In the genomic region with DNA sequence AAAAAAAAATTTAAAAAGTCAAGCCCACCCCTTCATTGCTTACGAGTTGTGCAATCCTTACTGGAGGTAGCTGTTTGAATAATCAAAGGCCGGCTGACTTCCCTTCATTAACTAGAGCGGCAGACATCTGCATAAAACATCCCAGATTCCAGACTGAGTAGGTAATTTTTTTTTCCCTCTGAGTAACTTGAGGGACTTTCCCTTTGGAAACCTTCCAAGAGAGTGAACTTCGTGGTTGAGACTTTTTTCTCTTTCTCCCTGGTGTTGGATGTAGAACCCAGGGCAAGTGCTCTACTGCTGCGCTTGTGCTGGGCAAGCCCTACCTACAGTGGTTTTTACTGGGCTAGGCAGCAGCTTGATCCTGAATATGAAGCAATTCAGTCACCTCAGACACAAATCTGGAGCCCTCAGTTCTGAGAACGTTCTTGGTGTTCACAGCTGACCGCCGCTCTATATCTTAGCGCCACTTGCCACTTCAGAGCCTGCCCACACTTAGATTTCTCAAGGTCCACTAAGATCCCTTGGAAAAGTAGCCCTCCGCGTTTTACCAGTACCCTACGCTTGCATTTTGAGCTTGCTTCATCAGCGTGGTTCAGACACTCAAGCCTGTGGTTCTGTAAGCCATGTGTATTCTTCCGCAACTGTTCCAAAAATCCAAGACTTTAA, we compare ENCODE assay signal across 8 mouse cellular contexts.
DNase-seq lines count a peak whose midpoint lies in the region; ATAC-seq lines count a peak whose summit lies in the region.

No protein-coding gene starts in this region.

- WGBS in forebrain, embryonic 11.5 days, result 49% methylated on average over 14 of the region's 14 CpGs
- WGBS in forebrain, embryonic 16.5 days, result 45% methylated on average over 14 of the region's 14 CpGs
- 61% methylated on average over 14 of the region's 14 CpGs for WGBS in heart, embryonic 11.5 days (ENCODE audit: insufficient replicate concordance)
- 58% methylated on average over 14 of the region's 14 CpGs for WGBS in liver, embryonic 16.5 days (ENCODE audit: insufficient replicate concordance)

- ATAC-seq in forebrain, embryonic 11.5 days (replicated peaks; ENCODE audit: low FRiP score), result 0 out of 2 replicates have a peak, but pooled peaks have one; percentile 23
- ATAC-seq in forebrain, embryonic 16.5 days, result no peak
- ATAC-seq in heart, embryonic 11.5 days (replicated peaks; ENCODE audit: insufficient number of reproducible peaks, low FRiP score, low TSS enrichment), result no peak
- no peak for ATAC-seq in liver, embryonic 16.5 days (ENCODE audit: low read depth)

- no peak overlapping the region for H3K9ac ChIP-seq in forebrain, embryonic 11.5 days (ENCODE audit: low read length)
- H3K9ac ChIP-seq in forebrain, embryonic 16.5 days (replicated peaks; ENCODE audit: low read depth, low read length), result no peak overlapping the region
- no peak overlapping the region for H3K9ac ChIP-seq in heart, embryonic 11.5 days (ENCODE audit: low read depth, low read length)
- H3K9ac ChIP-seq in liver, embryonic 16.5 days (ENCODE audit: low read depth, low read length), result no peak overlapping the region

- no peaks in the 10 kb centered on the region for H3K36me3 ChIP-seq in forebrain, embryonic 11.5 days (ENCODE audit: control insufficient read depth, insufficient read depth, low read length)
- H3K36me3 ChIP-seq in forebrain, embryonic 16.5 days (ENCODE audit: control insufficient read depth, insufficient read depth), result no peaks in the 10 kb centered on the region
- no peaks in the 10 kb centered on the region for H3K36me3 ChIP-seq in heart, embryonic 11.5 days (ENCODE audit: control insufficient read depth, insufficient read depth, low read length)
- H3K36me3 ChIP-seq in liver, embryonic 16.5 days (ENCODE audit: control insufficient read depth, insufficient read depth), result no peaks in the 10 kb centered on the region

- no peak overlapping the region for H3K27ac ChIP-seq in forebrain, embryonic 11.5 days (ENCODE audit: low read depth, low read length)
- H3K27ac ChIP-seq in forebrain, embryonic 16.5 days (ENCODE audit: low read length), result no peak overlapping the region; the same call in 1 of the 2 replicates
- peak overlapping the region; percentile 70 for H3K27ac ChIP-seq in heart, embryonic 11.5 days (ENCODE audit: low read depth, low read length)
- H3K27ac ChIP-seq in liver, embryonic 16.5 days (ENCODE audit: low read length), result peak overlapping the region; percentile 42

- DNase-seq in forebrain, embryonic 11.5 days (ENCODE audit: low spot score), result no peak
- peak; percentile 86 for DNase-seq in NIH3T3 (ENCODE audit: low read depth)
- no peak for DNase-seq in testis, postnatal 10 days (ENCODE audit: low spot score)
- DNase-seq in frontal cortex, adult 2 months (ENCODE audit: extremely low spot score in 1 of 2, low spot score in 1 of 2), result no peak
- no peak for DNase-seq in layer of hippocampus, adult 9-10 months (ENCODE audit: low spot score)

- no peak overlapping the region for H3K4me2 ChIP-seq in forebrain, embryonic 11.5 days (ENCODE audit: low read depth, low read length, severe bottlenecking)
- H3K4me2 ChIP-seq in forebrain, embryonic 16.5 days (ENCODE audit: low read length), result no peak overlapping the region
- H3K4me2 ChIP-seq in heart, embryonic 11.5 days, result no peak overlapping the region
- H3K4me2 ChIP-seq in liver, embryonic 16.5 days (ENCODE audit: low read depth, low read length), result no peak overlapping the region

- H3K4me1 ChIP-seq in forebrain, embryonic 11.5 days (replicated peaks; ENCODE audit: control insufficient read depth, insufficient read depth, low read length), result peaks cover 7% of the 10 kb centered on the region; the same call in 1 of the 2 replicates
- peaks cover 17% of the 10 kb centered on the region for H3K4me1 ChIP-seq in forebrain, embryonic 16.5 days (replicated peaks; ENCODE audit: control insufficient read depth, insufficient read depth, low read length)
- peaks cover 26% of the 10 kb centered on the region for H3K4me1 ChIP-seq in heart, embryonic 11.5 days (ENCODE audit: control insufficient read depth, insufficient read depth, low read length)
- peaks cover 12% of the 10 kb centered on the region for H3K4me1 ChIP-seq in liver, embryonic 16.5 days (ENCODE audit: control insufficient read depth, low read depth, low read length)

- H3K27me3 ChIP-seq in forebrain, embryonic 11.5 days (ENCODE audit: control insufficient read depth, insufficient read depth, low read length), result no peaks in the 10 kb centered on the region
- no peaks in the 10 kb centered on the region for H3K27me3 ChIP-seq in forebrain, embryonic 16.5 days (replicated peaks; ENCODE audit: control insufficient read depth, insufficient read depth, low read length)
- H3K27me3 ChIP-seq in heart, embryonic 11.5 days (ENCODE audit: control insufficient read depth, insufficient read depth, low read length), result no peaks in the 10 kb centered on the region
- no peaks in the 10 kb centered on the region for H3K27me3 ChIP-seq in liver, embryonic 16.5 days (ENCODE audit: control insufficient read depth, insufficient read depth, low read depth, low read length)

- H3K9me3 ChIP-seq in forebrain, embryonic 11.5 days (ENCODE audit: control insufficient read depth, low read length), result no peaks in the 10 kb centered on the region
- H3K9me3 ChIP-seq in forebrain, embryonic 16.5 days (ENCODE audit: control insufficient read depth, low read length), result no peaks in the 10 kb centered on the region
- no peaks in the 10 kb centered on the region for H3K9me3 ChIP-seq in heart, embryonic 11.5 days (replicated peaks; ENCODE audit: control insufficient read depth, low read length)
- no peaks in the 10 kb centered on the region for H3K9me3 ChIP-seq in liver, embryonic 16.5 days (replicated peaks; ENCODE audit: control insufficient read depth, low read length)

- H3K4me3 ChIP-seq in forebrain, embryonic 11.5 days (ENCODE audit: low read depth, low read length), result no peak overlapping the region
- H3K4me3 ChIP-seq in forebrain, embryonic 16.5 days (replicated peaks; ENCODE audit: low read length), result no peak overlapping the region
- H3K4me3 ChIP-seq in heart, embryonic 11.5 days (ENCODE audit: low read depth, low read length), result no peak overlapping the region
- H3K4me3 ChIP-seq in liver, embryonic 16.5 days (ENCODE audit: low read depth, low read length), result no peak overlapping the region

Comparison
In these comparisons a context has a peak if more than half of its experiments do, and no peak if none do; other contexts are left out.
1. H3K27ac ChIP-seq: peak in heart, embryonic 11.5 days (single experiment) and liver, embryonic 16.5 days (single experiment); none in forebrain, embryonic 11.5 days (single experiment) and forebrain, embryonic 16.5 days (single experiment).